Mouse (Mus musculus): Measurements from ENCODE around the gene Cfap61. TPM values are rescaled to one million over a fixed set of nuclear protein-coding genes. Genes with fewer than 3 reads are reported as not detected.

Gene Cfap61
- total and polyA plus RNA-seq, 2 experiments: not detected

DNA sequence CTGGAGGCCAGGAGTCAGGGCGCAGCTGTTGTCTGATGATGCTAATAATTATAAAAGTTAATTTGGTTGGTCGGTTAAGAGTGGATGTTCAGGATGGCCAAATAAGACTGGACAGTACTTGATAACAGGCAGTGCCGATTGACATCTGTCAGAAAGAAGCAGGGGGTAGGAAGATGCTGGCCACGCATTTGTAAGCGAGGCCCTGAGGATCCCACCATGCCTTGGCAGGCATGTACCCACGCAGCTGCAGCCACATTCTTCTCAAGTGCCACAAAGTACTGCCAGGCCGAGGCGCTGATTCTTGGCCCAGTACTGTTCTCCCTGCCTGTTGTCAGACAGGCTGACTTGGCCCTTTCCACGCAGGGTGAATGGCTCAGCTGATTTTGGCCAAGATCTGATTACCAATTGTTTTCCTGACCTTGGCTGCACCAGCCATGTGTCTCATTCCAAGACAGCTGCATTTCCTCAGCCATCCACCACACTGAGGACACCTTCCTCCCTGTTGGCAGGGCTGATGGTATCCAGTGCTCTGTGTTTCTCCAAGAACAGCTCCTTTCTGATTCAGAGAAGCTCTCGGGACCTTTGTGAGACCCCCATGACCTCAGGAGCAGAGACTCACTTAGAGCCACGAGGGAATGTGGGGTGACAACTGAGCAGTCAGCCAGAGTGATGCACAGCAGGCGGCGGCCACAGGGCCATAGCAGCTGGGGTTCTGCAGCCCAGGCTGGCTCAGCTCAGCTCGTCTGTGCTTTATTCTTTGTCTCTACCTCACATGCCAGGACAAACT is 233.6 kb downstream of the Cfap61 start:
- DNase-seq (ENCODE audit: extremely low read depth, low read depth, low spot score): no peak
- H3K9ac ChIP-seq (ENCODE audit: low read depth, low read length): no peak overlapping the region
- H3K27ac ChIP-seq (replicated peaks; ENCODE audit: insufficient read depth, low read depth, low read length): no peak overlapping the region
- 76% methylated on average over 14 of the region's 14 CpGs for WGBS
- H3K4me3 ChIP-seq (ENCODE audit: insufficient read depth, low read depth, low read length): no peak overlapping the region
- no peaks in the 10 kb centered on the region for H3K4me1 ChIP-seq (ENCODE audit: control insufficient read depth, insufficient read depth, low read length)
- H3K79me2 ChIP-seq (ENCODE audit: control insufficient read depth, insufficient read depth, low read length): no peaks in the 10 kb centered on the region
- H3K36me3 ChIP-seq (ENCODE audit: control insufficient read depth, insufficient read depth, low read length): no peaks in the 10 kb centered on the region
- no peaks in the 10 kb centered on the region for H3K27me3 ChIP-seq (ENCODE audit: control insufficient read depth, insufficient read depth, low read length)
- TF ChIP-seq CTCF (IDR thresholded peaks at IDR 0.05; ENCODE audit: low read depth, low read length) (no peak), POLR2A (IDR thresholded peaks at IDR 0.05; ENCODE audit: extremely low read depth, insufficient read depth, low read length) (no peak)

DNA sequence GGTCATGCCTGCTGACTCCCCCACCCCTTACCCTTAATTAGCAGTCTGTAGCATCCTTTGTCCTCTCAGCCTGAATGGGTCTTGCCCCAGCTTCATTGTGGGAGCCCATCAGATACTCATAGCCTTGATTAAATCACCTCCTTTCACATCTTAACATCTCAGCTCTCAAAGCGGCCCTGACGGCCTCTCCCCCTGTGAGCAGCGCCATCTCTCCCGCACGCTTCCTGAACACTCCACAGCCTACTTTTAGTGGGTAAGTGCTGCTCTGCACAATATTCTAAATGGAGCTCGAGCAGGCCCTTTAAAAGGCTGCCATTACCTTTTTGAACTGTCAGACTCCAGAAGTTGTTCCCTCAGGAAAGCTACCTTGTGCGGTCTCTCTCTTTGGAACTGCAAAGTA is 234.9 kb downstream of the Cfap61 start:
- Histone ChIP-seq H3K9ac (ENCODE audit: low read depth, low read length) (no peak overlapping the region), H3K27me3 (ENCODE audit: control insufficient read depth, insufficient read depth, low read length) (no peaks in the 10 kb centered on the region), H3K36me3 (ENCODE audit: control insufficient read depth, insufficient read depth, low read length) (no peaks in the 10 kb centered on the region), H3K79me2 (ENCODE audit: control insufficient read depth, insufficient read depth, low read length) (no peaks in the 10 kb centered on the region), H3K27ac (replicated peaks; ENCODE audit: insufficient read depth, low read depth, low read length) (no peak overlapping the region), H3K4me3 (ENCODE audit: insufficient read depth, low read depth, low read length) (no peak overlapping the region), H3K4me1 (ENCODE audit: control insufficient read depth, insufficient read depth, low read length) (no peaks in the 10 kb centered on the region)
- DNase-seq (ENCODE audit: extremely low read depth, low read depth, low spot score): no peak
- 94% methylated on average over 7 of the region's 7 CpGs for WGBS
- no peak for TF ChIP-seq POLR2A (IDR thresholded peaks at IDR 0.05; ENCODE audit: extremely low read depth, insufficient read depth, low read length)
- TF ChIP-seq CTCF (IDR thresholded peaks at IDR 0.05; ENCODE audit: low read depth, low read length): no peak

DNA sequence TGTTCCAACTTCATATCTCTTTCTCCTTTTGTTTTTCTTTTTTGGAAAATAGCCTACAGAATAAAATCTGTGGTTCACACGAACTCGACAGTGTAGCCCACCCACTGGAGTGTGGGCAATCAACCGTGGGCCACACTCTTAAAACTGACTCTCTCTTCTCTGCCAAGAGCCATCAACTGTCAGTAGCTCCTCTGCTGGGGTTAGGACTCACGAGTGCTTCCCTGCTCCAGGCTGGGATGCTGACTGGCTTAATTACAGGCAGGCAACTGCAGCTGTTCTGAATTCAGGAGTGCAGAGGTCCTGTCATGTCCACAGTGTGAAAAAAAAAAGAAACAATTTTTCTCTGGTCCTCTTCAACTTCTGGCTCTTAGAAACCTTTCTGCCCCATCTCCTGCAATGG is 237.5 kb downstream of the Cfap61 start:
- H3K27ac ChIP-seq (replicated peaks; ENCODE audit: insufficient read depth, low read depth, low read length): no peak overlapping the region
- no peaks in the 10 kb centered on the region for H3K79me2 ChIP-seq (ENCODE audit: control insufficient read depth, insufficient read depth, low read length)
- H3K4me3 ChIP-seq (ENCODE audit: insufficient read depth, low read depth, low read length): no peak overlapping the region
- no peak for DNase-seq (ENCODE audit: extremely low read depth, low read depth, low spot score)
- WGBS: 73% methylated on average over 4 of the region's 4 CpGs
- no peaks in the 10 kb centered on the region for H3K36me3 ChIP-seq (ENCODE audit: control insufficient read depth, insufficient read depth, low read length)
- no peak for TF ChIP-seq POLR2A (IDR thresholded peaks at IDR 0.05; ENCODE audit: extremely low read depth, insufficient read depth, low read length)
- TF ChIP-seq CTCF (IDR thresholded peaks at IDR 0.05; ENCODE audit: low read depth, low read length): no peak
- no peaks in the 10 kb centered on the region for H3K4me1 ChIP-seq (ENCODE audit: control insufficient read depth, insufficient read depth, low read length)
- H3K27me3 ChIP-seq (ENCODE audit: control insufficient read depth, insufficient read depth, low read length): no peaks in the 10 kb centered on the region
- H3K9ac ChIP-seq (ENCODE audit: low read depth, low read length): no peak overlapping the region

DNA sequence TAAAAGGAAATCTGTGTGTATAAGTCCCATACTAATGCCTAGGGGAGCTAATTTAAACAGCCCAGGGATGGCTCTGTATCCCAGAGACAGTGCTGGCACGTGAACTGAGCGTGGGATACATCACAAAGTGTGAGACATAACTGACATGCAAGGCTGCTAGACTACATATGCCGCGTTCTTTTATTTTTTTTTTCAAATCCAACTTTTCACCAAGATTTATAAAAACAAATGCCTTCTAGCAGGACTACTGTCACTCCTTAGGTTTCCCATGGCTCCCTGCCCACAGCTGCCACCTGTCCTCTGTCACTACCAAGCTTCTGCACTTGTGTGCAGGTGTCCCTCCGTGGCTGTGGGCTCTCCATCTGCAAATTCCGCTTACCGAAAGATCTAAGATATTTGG is 239.6 kb downstream of the Cfap61 start:
- 88% methylated on average over 7 of the region's 7 CpGs for WGBS
- H3K4me3 ChIP-seq (ENCODE audit: insufficient read depth, low read depth, low read length): no peak overlapping the region
- no peak for TF ChIP-seq POLR2A (IDR thresholded peaks at IDR 0.05; ENCODE audit: extremely low read depth, insufficient read depth, low read length)
- TF ChIP-seq CTCF (IDR thresholded peaks at IDR 0.05; ENCODE audit: low read depth, low read length): no peak

DNA sequence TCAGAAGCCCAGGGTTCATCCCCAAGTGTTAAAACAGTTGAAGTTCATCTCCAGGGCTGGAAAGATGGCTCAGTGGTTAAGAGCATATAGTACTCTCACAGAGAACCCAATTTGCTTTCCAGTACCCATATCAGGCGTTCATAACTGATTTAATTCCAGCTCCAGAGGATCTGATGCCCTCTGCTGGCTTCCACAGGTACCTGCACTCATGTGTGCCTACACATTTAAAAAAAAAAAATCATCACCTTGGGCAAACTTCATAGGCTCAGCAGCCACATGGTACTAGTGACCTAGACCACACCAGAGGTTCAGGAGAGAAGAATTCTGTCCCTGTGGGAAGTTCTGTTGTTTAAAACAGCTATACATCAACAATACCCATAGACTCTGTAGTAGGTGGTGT is 244.1 kb downstream of the Cfap61 start:
- no peaks in the 10 kb centered on the region for H3K27me3 ChIP-seq (ENCODE audit: control insufficient read depth, insufficient read depth, low read length)
- 69% methylated on average over 1 of the region's 1 CpGs for WGBS
- no peak overlapping the region for H3K27ac ChIP-seq (replicated peaks; ENCODE audit: insufficient read depth, low read depth, low read length)
- H3K4me3 ChIP-seq (ENCODE audit: insufficient read depth, low read depth, low read length): no peak overlapping the region
- TF ChIP-seq POLR2A (IDR thresholded peaks at IDR 0.05; ENCODE audit: extremely low read depth, insufficient read depth, low read length) (no peak), CTCF (IDR thresholded peaks at IDR 0.05; ENCODE audit: low read depth, low read length) (no peak)
- H3K79me2 ChIP-seq (ENCODE audit: control insufficient read depth, insufficient read depth, low read length): no peaks in the 10 kb centered on the region
- no peaks in the 10 kb centered on the region for H3K4me1 ChIP-seq (ENCODE audit: control insufficient read depth, insufficient read depth, low read length)
- H3K36me3 ChIP-seq (ENCODE audit: control insufficient read depth, insufficient read depth, low read length): no peaks in the 10 kb centered on the region
- H3K9ac ChIP-seq (ENCODE audit: low read depth, low read length): no peak overlapping the region
- DNase-seq (ENCODE audit: extremely low read depth, low read depth, low spot score): no peak

More for the DNA sequence above, 239.6 kb downstream of the Cfap61 start:
- Histone ChIP-seq H3K9ac (ENCODE audit: low read depth, low read length) (no peak overlapping the region), H3K36me3 (ENCODE audit: control insufficient read depth, insufficient read depth, low read length) (no peaks in the 10 kb centered on the region), H3K79me2 (ENCODE audit: control insufficient read depth, insufficient read depth, low read length) (no peaks in the 10 kb centered on the region), H3K27me3 (ENCODE audit: control insufficient read depth, insufficient read depth, low read length) (no peaks in the 10 kb centered on the region), H3K27ac (replicated peaks; ENCODE audit: insufficient read depth, low read depth, low read length) (no peak overlapping the region), H3K4me1 (ENCODE audit: control insufficient read depth, insufficient read depth, low read length) (no peaks in the 10 kb centered on the region)
- no peak for DNase-seq (ENCODE audit: extremely low read depth, low read depth, low spot score)
